Mouse (Mus musculus) neural tube, postnatal 0 days (tissue): ENCODE data around the gene Itpripl1. TPM values are rescaled to one million over a fixed set of nuclear protein-coding genes. Genes with fewer than 3 reads are reported as not detected.

ENCODE experiments used
- polyA plus RNA-seq: library from polyadenylated mRNA; unstranded; fragments of >200 nt; fragmentation: Nextera tagmentation; extraction: Ambion mirVana; gene quantifications from 2 replicates; pipeline ENCODE4 v1.2.1, GENCODE M21; 2015

Gene Itpripl1
- 10.9 and 12.4 TPM in 2 replicates for polyA plus RNA-seq

GRCm38 (mm10) chr2:127143158-127144063, at the start of gene Itpripl1:
Gene Itpripl1, minus strand, starts transcription at chr2:127143442.

DNA sequence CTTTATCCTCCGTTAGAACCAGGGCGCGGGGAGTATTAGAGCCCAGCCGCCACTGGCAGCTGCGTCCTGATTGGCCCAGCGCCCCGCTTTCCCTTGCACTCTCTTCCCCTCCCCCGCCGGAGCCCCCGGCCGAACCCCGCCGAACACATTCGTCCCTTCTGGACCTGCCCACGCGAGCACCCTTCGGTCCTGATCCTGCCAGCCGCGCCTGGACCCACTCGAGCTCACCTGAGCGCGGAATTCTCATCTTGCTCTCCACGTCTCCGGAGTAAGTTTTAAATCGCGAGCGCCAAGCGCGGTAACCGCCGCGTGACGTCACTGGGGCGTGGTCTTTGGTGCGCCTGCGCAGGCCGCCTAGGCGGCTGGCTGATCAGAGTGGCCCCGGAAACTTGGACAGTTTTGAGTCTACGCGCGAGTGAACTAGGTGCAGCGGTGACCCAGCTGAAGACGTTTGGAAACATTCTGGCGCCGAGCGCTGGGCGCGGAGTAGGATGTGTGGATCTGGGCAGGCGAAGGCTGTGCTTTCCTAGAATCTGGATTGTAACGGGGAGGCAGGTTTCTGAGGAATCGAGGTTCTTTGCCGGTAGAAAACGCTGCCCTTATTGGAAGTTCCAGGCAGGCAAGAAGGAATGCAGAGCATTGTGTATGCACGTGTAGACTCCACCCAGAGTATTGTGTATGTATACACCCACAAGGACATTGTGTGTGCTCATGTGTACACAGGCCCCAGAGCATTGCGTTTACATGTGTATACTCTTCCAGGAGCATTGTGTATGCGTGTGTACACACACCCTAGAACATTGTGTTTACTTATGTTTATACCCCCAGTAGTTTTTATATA, 9.4 kb downstream of the Itpripl1 start, which contains the start of gene Ncaph:
Ncaph (minus strand) TSS at position 334 of the 841 bp plus-strand sequence.

Other genes with a start within 250 kb of the Itpripl1 start
- gene Sppl2a, start 210.2 kb downstream of the Itpripl1 start, polyA plus RNA-seq = 30.2 and 30.3 TPM in 2 replicates
- 6.6 and 6.9 TPM in 2 replicates for gene Ap4e1, start 134.7 kb downstream of the Itpripl1 start, polyA plus RNA-seq
- gene Blvra, start 72.8 kb downstream of the Itpripl1 start, polyA plus RNA-seq = 31.4 and 32.8 TPM in 2 replicates
- 7.2 and 10.1 TPM in 2 replicates for gene Ncaph, start 9.5 kb downstream of the Itpripl1 start, polyA plus RNA-seq
- gene 1810024B03Rik, start 64.8 kb upstream of the Itpripl1 start, polyA plus RNA-seq = 1.0 and 1.8 TPM in 2 replicates
- 23.3 and 29.3 TPM in 2 replicates for gene Snrnp200, start 64.9 kb upstream of the Itpripl1 start, polyA plus RNA-seq
- gene Ciao1, start 104.4 kb upstream of the Itpripl1 start, polyA plus RNA-seq = 50.4 and 52.9 TPM in 2 replicates
- gene Tmem127, start 104.5 kb upstream of the Itpripl1 start, polyA plus RNA-seq = 80.0 and 82.2 TPM in 2 replicates
- gene Stard7, start 126.8 kb upstream of the Itpripl1 start, polyA plus RNA-seq = 89.7 and 93.4 TPM in 2 replicates
- 23.5 and 23.8 TPM in 2 replicates for gene Dusp2, start 192.7 kb upstream of the Itpripl1 start, polyA plus RNA-seq
- gene Astl, start 195.2 kb upstream of the Itpripl1 start, polyA plus RNA-seq = not detected in 2 replicates
- gene Adra2b, start 219.8 kb upstream of the Itpripl1 start, polyA plus RNA-seq = 0.53 and 0.88 TPM in 2 replicates